Mouse (Mus musculus) heart, postnatal 0 days (tissue): Measurements from ENCODE around the gene Zbtb32. TPM values are rescaled to one million over a fixed set of nuclear protein-coding genes. Genes with fewer than 3 reads are reported as not detected.

Experiments
- ATAC-seq: fragments of 200-750 bp; cut with Nextera tagmentation; 2 replicates; pipeline ENCODE4 v1.8.0; 2017; ENCODE audit warnings: low read depth, moderate number of reproducible peaks, moderate library complexity; ENCODE audit not compliant: insufficient read depth
- DNase-seq: peaks from one replicate; pipeline ENCODE4 v3.0.0-alpha.2; 2016; ENCODE audit warnings: low spot score
- H3K27ac ChIP-seq: fragments of 300-500 bp; sonication (generic); 2 replicates; pipeline ENCODE4 v1.5.1; 2014; ENCODE audit warnings: low read depth, mild to moderate bottlenecking
- H3K27me3 ChIP-seq: fragments of 300-500 bp; sonication (generic); 2 replicates; pipeline ENCODE4 v1.6.1; 2014; ENCODE audit warnings: low read length, mixed read lengths; ENCODE audit not compliant: control insufficient read depth, insufficient read depth
- H3K36me3 ChIP-seq: fragments of 300-500 bp; sonication (generic); replicated peaks from 2 replicates; pipeline ENCODE4 v1.6.1; 2014; ENCODE audit warnings: low read length, mixed read lengths; ENCODE audit not compliant: control insufficient read depth, insufficient read depth
- H3K4me1 ChIP-seq: fragments of 300-500 bp; sonication (generic); 2 replicates; pipeline ENCODE4 v1.6.1; 2014; ENCODE audit warnings: antibody characterized with exemption; ENCODE audit not compliant: control insufficient read depth, insufficient read depth
- H3K4me2 ChIP-seq: fragments of 300-500 bp; sonication (generic); 2 replicates; pipeline ENCODE4 v1.6.1; 2014; ENCODE audit warnings: low read depth, mild to moderate bottlenecking, low read length, moderate library complexity
- H3K4me3 ChIP-seq: fragments of 300-500 bp; sonication (generic); 2 replicates; pipeline ENCODE4 v1.5.1; 2014; ENCODE audit warnings: low read depth, low read length
- H3K9ac ChIP-seq: fragments of 300-500 bp; sonication (generic); replicated peaks from 2 replicates; pipeline ENCODE4 v1.6.1; 2014; ENCODE audit warnings: low read depth, low read length, mixed read lengths
- H3K9me3 ChIP-seq: fragments of 300-500 bp; sonication (generic); replicated peaks from 2 replicates; pipeline ENCODE4 v1.6.1; 2016; ENCODE audit warnings: low read length; ENCODE audit not compliant: control insufficient read depth
- CTCF ChIP-seq: IDR thresholded peaks from 2 replicates; pipeline ENCODE4 v1.5.1; 2016; ENCODE audit warnings: antibody characterized with exemption, control low read depth, low read depth
- EP300 ChIP-seq: IDR thresholded peaks from 2 replicates; pipeline ENCODE4 v1.6.1; 2016; ENCODE audit warnings: antibody characterized with exemption, low read depth
- WGBS: fragments of 180-500 bp; shearing (Covaris S2); extraction: QIAGEN DNeasy Blood & Tissue Kit; methylation state at CpG from one replicate; pipeline ENCODE4 v1.1.7; 2014; 5-methylcytosine and 5-hydroxymethylcytosine counted together
- polyA plus RNA-seq: library from polyadenylated mRNA; unstranded; fragments of >200 nt; fragmentation: Nextera tagmentation; extraction: Ambion mirVana; gene quantifications from 2 replicates; pipeline ENCODE4 v1.2.1, GENCODE M21; 2015
- total RNA-seq: library from RNA; depleted of rRNA; stranded (reverse); fragments of >200 nt; gene quantifications from 2 replicates; pipeline ENCODE4 v1.2.3, GENCODE M21; 2014; ENCODE audit warnings: low replicate concordance

Zbtb32 gene
- total and polyA plus RNA-seq, 2 experiments from 2014 or later = 0.11 TPM; not detected in 1

DNA sequence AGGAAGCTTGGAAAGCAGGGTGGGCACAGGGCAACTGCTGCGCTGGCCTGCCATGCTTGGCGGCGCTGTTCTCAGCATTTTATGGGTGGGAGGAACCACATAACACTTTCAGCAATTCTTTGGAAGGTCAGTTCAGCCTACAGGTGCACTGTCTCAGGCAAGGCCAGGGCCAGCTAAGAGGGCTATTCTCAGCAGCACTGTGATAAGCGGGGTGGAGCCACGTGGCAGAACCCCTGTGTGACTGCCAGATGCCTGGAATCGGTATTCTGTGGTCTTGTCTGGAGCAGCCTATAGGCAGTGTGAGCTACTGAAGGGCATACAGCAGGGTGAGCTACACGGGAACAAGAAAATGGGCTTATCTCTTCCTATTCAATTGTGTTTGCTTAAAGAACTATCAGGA is 11.3 kb upstream of the Zbtb32 start:
- peak; percentile 91 for ATAC-seq
- peak overlapping the region; percentile 71 for H3K27ac ChIP-seq
- peaks cover 8% of the 10 kb centered on the region; the same call in 1 of the 2 replicates for H3K4me1 ChIP-seq
- no peaks in the 10 kb centered on the region for H3K36me3 ChIP-seq
- H3K9ac ChIP-seq = 0 out of 2 replicates have a peak overlapping the region, but pooled peaks have one; percentile 16
- no peaks in the 10 kb centered on the region for H3K27me3 ChIP-seq
- WGBS = 29% methylated on average over 7 of the region's 7 CpGs
- TF ChIP-seq EP300 (no peak), CTCF (no peak)
- H3K4me2 ChIP-seq = 0 out of 2 replicates have a peak overlapping the region, but pooled peaks have one; percentile 11
- H3K9me3 ChIP-seq = no peaks in the 10 kb centered on the region
- H3K4me3 ChIP-seq = no peak overlapping the region
- DNase-seq = peak; percentile 71

DNA sequence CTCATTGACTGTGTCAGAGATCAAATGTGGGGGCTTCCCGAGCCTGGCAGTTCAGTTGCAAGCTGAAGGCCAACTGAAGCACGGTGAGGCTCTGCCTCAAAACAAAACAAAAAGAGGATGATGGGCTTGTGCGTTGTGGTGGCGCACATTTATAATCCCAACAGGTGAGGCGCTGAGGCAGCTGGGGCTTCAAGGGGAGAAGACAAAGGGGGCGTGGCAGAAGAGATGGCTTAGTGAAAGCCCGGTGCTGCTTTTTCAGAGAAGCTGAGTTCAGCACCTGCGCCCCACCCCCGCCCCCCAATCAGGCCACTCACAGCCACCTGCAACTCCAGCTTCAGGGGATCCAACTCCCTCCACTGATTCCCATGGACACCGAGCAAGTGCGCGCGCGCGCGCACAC is 9.8 kb upstream of the Zbtb32 start:
- Histone ChIP-seq H3K4me3 (no peak overlapping the region), H3K4me2 (no peak overlapping the region), H3K9ac (no peak overlapping the region), H3K27me3 (no peaks in the 10 kb centered on the region), H3K4me1 (peaks cover 8% of the 10 kb centered on the region; the same call in 1 of the 2 replicates), H3K36me3 (no peaks in the 10 kb centered on the region), H3K9me3 (no peaks in the 10 kb centered on the region), H3K27ac (no peak overlapping the region)
- TF ChIP-seq EP300 (no peak), CTCF (no peak)
- WGBS = 57% methylated on average over 16 of the region's 16 CpGs
- ATAC-seq (no peak), DNase-seq (no peak)

DNA sequence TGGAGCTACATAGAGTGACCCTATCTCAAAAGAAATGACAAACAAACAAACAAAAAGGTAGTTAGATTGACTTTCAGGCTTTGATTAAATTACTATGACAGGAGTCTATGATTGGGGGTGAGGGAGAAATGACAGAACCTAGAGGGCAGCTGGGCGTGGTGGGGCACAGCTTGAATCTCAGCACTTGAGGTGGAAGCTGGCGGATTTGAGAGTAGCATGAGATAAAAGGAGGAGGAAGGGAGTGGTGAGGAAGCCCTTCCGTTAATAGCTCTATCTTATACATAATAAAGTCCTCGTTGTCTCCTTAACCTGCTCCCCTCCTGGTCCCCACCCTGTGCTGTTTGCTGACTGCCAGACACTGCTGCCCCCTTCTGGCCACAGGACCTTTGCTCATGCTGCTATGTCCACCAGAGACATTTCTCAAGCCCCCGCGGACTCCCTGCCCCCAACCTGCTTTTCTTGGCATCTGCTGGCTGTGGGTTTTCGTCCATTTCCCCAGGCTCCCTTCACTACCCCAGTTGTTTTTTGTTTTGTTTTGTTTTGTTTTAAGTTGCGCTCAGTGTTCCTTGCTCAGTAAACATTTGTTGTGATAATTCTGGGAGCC is 9.1 kb upstream of the Zbtb32 start:
- no peak overlapping the region for H3K4me3 ChIP-seq
- TF ChIP-seq CTCF = peak; percentile 71
- TF ChIP-seq EP300 = no peak
- H3K9me3 ChIP-seq = no peaks in the 10 kb centered on the region
- DNase-seq = peak; percentile 60
- WGBS = 25% methylated on average over 8 of the region's 8 CpGs
- H3K27ac ChIP-seq = no peak overlapping the region
- H3K4me1 ChIP-seq = peaks cover 8% of the 10 kb centered on the region; the same call in 1 of the 2 replicates
- no peak overlapping the region for H3K9ac ChIP-seq
- H3K36me3 ChIP-seq = no peaks in the 10 kb centered on the region
- peak; percentile 56 for ATAC-seq
- no peaks in the 10 kb centered on the region for H3K27me3 ChIP-seq
- H3K4me2 ChIP-seq = no peak overlapping the region

DNA sequence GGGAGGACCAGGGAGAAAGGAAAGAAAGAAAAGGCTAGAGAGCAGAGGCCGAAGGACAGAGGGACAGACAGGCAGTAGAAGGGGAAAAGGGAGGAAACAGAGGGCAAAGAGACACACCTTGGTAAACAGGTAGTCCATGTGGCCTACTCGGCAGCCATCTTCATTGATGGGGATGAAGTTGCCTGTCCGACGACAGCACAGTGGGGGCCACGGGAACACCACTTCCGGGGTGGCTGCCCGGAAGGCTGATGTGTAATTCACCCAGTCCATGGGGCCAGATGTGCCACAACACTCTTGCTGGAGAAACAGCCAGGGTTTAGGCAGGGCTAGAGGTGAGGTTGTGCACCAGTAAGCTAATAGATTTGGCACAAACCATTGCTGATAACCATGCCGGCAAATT is 6.2 kb upstream of the Zbtb32 start:
- Histone ChIP-seq H3K9ac (no peak overlapping the region), H3K27me3 (no peaks in the 10 kb centered on the region), H3K4me3 (no peak overlapping the region), H3K27ac (no peak overlapping the region), H3K36me3 (no peaks in the 10 kb centered on the region), H3K9me3 (no peaks in the 10 kb centered on the region), H3K4me2 (no peak overlapping the region), H3K4me1 (peaks cover 9% of the 10 kb centered on the region; the same call in 1 of the 2 replicates)
- 81% methylated on average over 8 of the region's 8 CpGs for WGBS
- DNase-seq (no peak), ATAC-seq (no peak)
- TF ChIP-seq EP300 = no peak
- no peak for TF ChIP-seq CTCF

DNA sequence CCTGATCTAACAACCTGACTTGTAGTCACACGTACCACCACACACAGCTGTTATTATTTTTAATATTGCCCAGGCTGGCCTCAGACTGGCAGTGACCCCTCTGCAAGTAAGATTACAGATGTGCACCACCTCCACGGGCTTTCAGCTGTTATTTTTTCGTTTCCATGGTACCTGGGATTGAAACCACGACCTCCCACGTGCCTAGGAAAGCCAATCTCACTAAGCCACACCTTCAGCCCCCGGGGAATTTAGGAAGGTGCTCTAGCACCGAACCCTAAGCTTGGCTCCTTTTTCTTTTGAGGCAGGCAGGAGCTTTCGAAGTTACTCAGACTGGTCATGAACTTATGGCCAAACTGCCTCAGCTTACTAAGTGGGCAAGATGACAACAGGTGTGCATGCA is 5.7 kb upstream of the Zbtb32 start:
- Histone ChIP-seq H3K4me3 (no peak overlapping the region), H3K4me2 (no peak overlapping the region), H3K9me3 (no peaks in the 10 kb centered on the region), H3K27me3 (no peaks in the 10 kb centered on the region), H3K4me1 (0 out of 2 replicates have a peak, but pooled peaks cover 6% of the 10 kb centered on the region), H3K9ac (no peak overlapping the region), H3K36me3 (no peaks in the 10 kb centered on the region), H3K27ac (no peak overlapping the region)
- DNase-seq = no peak
- WGBS = 61% methylated on average over 8 of the region's 8 CpGs
- ATAC-seq = no peak
- TF ChIP-seq CTCF (no peak), EP300 (no peak)

DNA sequence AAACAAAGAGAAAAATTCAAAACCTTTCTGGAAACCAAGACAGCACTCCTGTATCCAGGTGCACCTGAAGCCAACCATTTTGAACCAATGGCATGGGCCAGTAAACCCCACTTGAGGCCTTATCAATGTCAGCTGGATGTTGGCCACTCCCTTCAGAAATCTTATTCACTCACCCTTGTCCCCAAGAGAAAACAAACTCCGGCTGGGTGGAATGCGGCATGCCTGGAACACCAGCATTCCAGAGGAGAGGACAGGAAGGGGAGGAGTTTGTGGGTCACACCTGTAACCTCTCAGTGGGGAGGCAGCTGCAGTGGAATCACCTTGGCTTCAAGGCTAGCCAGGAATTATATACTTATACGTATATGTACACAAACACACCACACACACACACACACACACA is 3.9 kb upstream of the Zbtb32 start:
- Histone ChIP-seq H3K4me2 (no peak overlapping the region), H3K36me3 (no peaks in the 10 kb centered on the region), H3K9ac (no peak overlapping the region), H3K27ac (no peak overlapping the region), H3K27me3 (no peaks in the 10 kb centered on the region), H3K4me1 (0 out of 2 replicates have a peak, but pooled peaks cover 6% of the 10 kb centered on the region), H3K9me3 (no peaks in the 10 kb centered on the region), H3K4me3 (no peak overlapping the region)
- WGBS = 22% methylated on average over 3 of the region's 3 CpGs
- ATAC-seq (no peak), DNase-seq (no peak)
- no peak for TF ChIP-seq CTCF
- no peak for TF ChIP-seq EP300
